Mouse (Mus musculus) bone marrow, adult 2 months (tissue): ENCODE results near the gene Nfix. TPM values are rescaled to one million over a fixed set of nuclear protein-coding genes. Genes with fewer than 3 reads are reported as not detected.

ENCODE experiments used
- H3K27ac ChIP-seq: fragments of 200-500 bp; 2 replicates; pipeline ENCODE4 v1.5.1; 2012; ENCODE audit warnings: low read depth, mild to moderate bottlenecking, control low read depth, inconsistent platforms, low read length; ENCODE audit not compliant: control insufficient read depth, poor library complexity, insufficient read depth
- H3K4me1 ChIP-seq: fragments of 200-500 bp; 2 replicates; pipeline ENCODE4 v1.6.1; 2011; ENCODE audit warnings: low read length; ENCODE audit not compliant: control insufficient read depth, insufficient read depth
- H3K4me3 ChIP-seq: fragments of 200-500 bp; replicated peaks from 2 replicates; pipeline ENCODE3; 2011; ENCODE audit warnings: mild to moderate bottlenecking, low read depth, low read length, control low read depth; ENCODE audit not compliant: control insufficient read depth
- CTCF ChIP-seq: fragments of 200-500 bp; IDR thresholded peaks from 2 replicates; pipeline ENCODE4 v1.5.1; 2011; ENCODE audit warnings: low read length, control low read depth; ENCODE audit not compliant: control insufficient read depth, insufficient read depth
- POLR2A ChIP-seq: fragments of 200-500 bp; IDR thresholded peaks from 2 replicates; pipeline ENCODE4 v1.6.1; 2011; ENCODE audit warnings: low read depth, mild to moderate bottlenecking, control low read depth, low read length, borderline replicate concordance; ENCODE audit not compliant: control insufficient read depth
- WGBS: fragments of 180-500 bp; shearing (Covaris S2); methylation state at CpG from one replicate; pipeline ENCODE4 v1.1.7; 2018; 5-methylcytosine and 5-hydroxymethylcytosine counted together
- polyA plus RNA-seq: library from polyadenylated mRNA; stranded (reverse); fragments of >200 nt; gene quantifications from 2 replicates; pipeline ENCODE4 v1.2.4, GENCODE M21; 2011; ENCODE audit warnings: low replicate concordance; ENCODE audit not compliant: missing spikeins, insufficient read depth, insufficient read length

Nfix gene
- polyA plus RNA-seq, 1 experiment = 20.6 TPM

DNA sequence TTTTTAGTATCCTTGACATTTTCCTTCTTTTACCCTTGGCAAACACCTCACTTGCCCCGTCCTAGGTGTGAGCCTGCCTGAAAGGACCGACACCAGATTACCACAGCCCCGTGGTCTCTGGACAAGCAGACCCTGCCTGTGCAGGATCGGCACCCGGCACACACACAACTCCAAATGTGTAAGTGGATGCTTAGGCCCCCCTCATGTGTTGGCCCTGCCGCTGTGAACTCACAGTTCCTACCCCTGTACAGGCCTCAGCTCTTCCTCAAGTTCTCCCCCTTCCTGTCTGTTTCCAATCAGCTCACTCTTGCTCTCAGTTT, 77.7 kb downstream of the Nfix start:
- 23% methylated on average over 6 of the region's 6 CpGs for WGBS
- TF ChIP-seq POLR2A (no peak), CTCF (no peak)
- H3K4me3 ChIP-seq = peak overlapping the region; percentile 39
- peak overlapping the region; percentile 87 for H3K27ac ChIP-seq
- peaks cover 16% of the 10 kb centered on the region for H3K4me1 ChIP-seq

DNA sequence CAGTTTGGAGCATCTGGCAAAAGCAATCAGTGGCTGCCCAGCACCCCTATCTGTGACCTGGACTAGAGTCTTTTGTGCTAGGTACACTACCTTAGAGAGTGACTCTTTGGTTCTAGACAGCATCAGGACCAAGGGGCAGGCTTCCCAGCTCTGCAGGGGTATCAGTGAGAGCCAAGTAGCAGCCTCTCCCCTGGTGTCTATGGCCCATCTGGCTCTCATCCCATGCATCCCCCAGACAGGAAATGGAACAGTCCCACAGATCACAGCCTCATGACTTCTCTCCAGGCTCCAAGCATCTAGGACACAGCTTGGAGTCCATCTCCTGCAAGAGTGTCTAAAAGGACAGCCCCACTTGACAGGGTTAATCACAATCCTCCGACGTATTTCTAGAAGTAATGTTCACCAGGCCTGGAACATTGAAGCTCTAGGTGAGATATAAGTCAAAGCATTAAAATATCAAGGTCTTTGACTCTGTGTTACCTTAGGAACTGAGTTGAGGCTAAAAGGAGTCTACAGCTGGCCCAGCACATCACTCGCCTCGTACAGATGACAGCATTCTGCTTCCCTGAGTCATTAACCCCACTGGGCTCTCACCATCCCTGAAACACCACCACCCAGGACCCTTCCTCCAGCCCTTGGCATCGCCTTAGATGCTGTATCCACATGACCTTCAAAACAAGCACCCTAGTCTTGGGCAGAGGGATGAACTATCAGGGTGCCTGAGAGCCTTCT, 81.0 kb downstream of the Nfix start:
- 92% methylated on average over 5 of the region's 5 CpGs for WGBS

DNA sequence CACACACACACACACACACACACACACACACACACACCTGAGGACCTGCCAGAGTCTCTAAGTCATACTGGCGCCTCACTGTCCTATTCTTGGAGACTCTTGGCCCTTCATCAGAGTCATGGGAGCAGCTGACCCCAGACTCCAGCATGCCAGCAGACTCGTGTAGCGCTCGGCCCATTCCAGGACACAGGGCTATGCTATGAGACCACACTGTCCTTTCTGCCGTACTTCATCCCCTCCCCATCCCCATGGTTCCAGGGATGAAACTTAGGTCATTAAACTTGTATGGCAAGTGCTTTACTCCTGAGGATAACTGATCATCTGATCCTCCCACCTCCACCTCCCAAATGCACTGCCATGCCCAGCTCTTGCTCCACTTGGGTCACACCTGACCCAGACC, 81.7 kb downstream of the Nfix start:
- H3K27ac ChIP-seq = no peak overlapping the region
- H3K4me3 ChIP-seq = no peak overlapping the region
- peaks cover 8% of the 10 kb centered on the region for H3K4me1 ChIP-seq
- TF ChIP-seq CTCF (no peak), POLR2A (no peak)
- WGBS = 92% methylated on average over 5 of the region's 5 CpGs

More for the DNA sequence above, 81.0 kb downstream of the Nfix start:
- H3K4me3 ChIP-seq = no peak overlapping the region
- TF ChIP-seq POLR2A = no peak
- TF ChIP-seq CTCF = no peak
- H3K4me1 ChIP-seq = peaks cover 8% of the 10 kb centered on the region
- no peak overlapping the region for H3K27ac ChIP-seq

DNA sequence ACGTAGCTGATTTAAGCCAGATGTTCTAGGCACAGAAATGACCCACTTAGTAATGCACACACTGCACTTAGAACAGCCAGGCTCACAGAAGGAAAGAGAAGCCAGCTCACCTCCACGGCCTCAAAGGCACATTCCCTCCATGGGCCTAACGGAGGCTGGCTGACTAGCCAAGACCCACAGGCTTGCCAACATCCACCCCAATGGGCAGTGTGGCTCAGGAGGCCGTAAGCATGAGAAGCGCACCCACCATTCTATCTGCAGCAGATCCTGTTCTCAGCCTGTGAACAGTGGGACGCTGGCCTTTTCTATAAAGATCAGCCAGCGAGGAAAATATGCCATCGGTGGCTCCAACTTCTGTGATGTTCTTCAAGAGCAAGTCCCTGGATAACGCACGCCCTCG, 83.4 kb downstream of the Nfix start:
- 94% methylated on average over 11 of the region's 11 CpGs for WGBS
- H3K4me3 ChIP-seq = no peak overlapping the region
- TF ChIP-seq CTCF (no peak), POLR2A (no peak)
- no peak overlapping the region for H3K27ac ChIP-seq
- H3K4me1 ChIP-seq = no peaks in the 10 kb centered on the region; the same call in 1 of the 2 replicates

DNA sequence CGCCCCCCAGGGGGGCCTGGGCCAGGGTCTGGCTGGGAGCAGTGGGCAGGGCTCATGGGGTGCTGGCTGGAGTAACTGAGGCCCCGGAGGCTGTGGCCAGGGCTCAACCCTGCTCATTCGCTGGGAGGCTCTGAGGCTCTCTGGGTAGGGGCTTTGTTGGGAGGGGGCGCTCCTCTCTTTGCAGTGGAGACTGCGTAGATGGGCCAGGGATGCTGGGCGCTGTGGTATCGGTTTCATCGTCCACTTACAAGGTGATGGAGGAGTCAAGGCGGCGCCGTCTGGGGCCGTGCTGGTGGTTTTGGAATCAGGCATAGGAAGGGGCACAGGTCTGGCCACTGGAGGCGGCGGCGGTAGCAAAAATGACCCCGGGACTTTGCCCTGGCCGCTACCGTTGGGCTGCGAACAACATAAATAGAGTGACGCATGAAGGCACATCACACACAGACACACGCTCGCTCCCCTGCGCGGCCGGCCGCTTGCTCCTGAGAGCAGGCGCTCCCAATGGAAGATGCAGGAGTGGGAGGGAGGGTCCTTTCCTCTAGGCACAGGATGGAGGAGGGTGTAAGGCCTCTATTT, 84.2 kb downstream of the Nfix start:
- WGBS = 94% methylated on average over 27 of the region's 27 CpGs
- no peak overlapping the region for H3K4me3 ChIP-seq

DNA sequence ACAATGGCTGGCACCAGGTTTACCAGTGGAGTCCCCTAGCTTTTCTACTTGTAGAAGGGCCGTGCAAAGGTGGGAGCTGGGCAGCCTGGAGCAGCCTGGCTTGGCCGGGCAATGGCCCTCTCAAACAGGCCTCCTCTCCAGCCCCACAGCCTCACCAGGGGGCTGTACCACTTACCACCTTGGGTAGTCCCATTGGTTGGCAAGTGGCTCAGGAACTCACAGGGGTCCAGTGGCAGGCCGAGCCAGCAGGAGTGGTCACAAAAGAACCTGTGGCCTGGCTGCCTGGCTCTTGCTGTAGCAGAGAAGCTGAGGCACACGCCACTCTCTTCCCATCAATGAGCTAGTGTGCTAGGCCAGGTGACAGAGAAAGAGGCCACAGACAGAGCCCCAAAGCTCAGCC, 86.0 kb downstream of the Nfix start:
- H3K4me1 ChIP-seq = no peaks in the 10 kb centered on the region; the same call in 1 of the 2 replicates
- no peak overlapping the region; the same call in 1 of the 2 replicates for H3K27ac ChIP-seq
- WGBS = 85% methylated on average over 4 of the region's 4 CpGs
- H3K4me3 ChIP-seq = no peak overlapping the region
- TF ChIP-seq CTCF (no peak), POLR2A (no peak)

More for the DNA sequence above, 84.2 kb downstream of the Nfix start:
- Histone ChIP-seq H3K4me1 (no peaks in the 10 kb centered on the region; the same call in 1 of the 2 replicates), H3K27ac (no peak overlapping the region)
- no peak for TF ChIP-seq CTCF
- TF ChIP-seq POLR2A = no peak

DNA sequence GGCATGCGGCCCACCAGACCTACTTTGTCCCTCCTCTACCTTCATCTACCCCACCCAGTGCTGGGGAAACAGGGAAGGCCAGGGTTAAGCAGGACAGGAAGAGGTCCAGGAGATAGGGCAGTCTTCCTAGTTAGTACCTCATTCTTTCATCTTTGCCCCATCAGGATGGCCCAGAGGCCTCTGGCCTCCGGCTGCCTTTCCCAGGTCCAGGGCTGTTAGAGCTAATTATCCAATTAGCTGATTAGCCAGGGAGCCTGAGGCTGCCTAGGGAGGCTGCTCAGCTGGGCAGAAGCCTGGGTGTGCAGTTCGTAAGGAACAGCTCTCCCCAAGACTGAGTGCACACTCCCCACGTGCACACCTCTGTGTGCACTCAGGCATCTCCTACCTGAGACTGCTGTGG, 86.8 kb downstream of the Nfix start:
- Histone ChIP-seq H3K27ac (no peak overlapping the region; the same call in 1 of the 2 replicates), H3K4me3 (no peak overlapping the region), H3K4me1 (no peaks in the 10 kb centered on the region; the same call in 1 of the 2 replicates)
- WGBS = 87% methylated on average over 4 of the region's 4 CpGs
- TF ChIP-seq POLR2A (no peak), CTCF (no peak)

DNA sequence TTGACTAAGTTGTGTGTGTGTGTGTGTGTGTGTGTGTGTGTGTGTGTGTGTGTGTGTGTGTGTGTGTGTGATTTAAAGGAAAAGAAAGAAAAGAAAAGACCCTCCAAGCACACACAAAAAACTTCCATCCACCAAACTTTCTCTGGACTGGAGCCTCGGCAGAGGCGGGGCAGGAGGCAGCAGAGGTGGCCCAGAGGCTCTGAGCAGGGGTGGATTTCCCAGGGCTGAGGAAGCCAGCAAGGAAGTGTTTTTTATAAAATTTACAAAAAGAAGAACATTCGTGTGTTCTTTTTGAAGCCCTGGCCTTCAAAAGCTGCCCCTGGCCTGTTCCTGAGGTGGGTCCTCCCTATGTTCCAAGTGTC, 87.4 kb downstream of the Nfix start:
- Histone ChIP-seq H3K4me3 (no peak overlapping the region), H3K27ac (no peak overlapping the region), H3K4me1 (peaks cover 2% of the 10 kb centered on the region)
- 40% methylated on average over 3 of the region's 3 CpGs for WGBS
- TF ChIP-seq POLR2A (no peak), CTCF (no peak)
